Mouse (Mus musculus) forebrain, embryonic 10.5 days (tissue): Measurements from ENCODE around the gene Abi3bp. TPM values are rescaled to one million over a fixed set of nuclear protein-coding genes. Genes with fewer than 3 reads are reported as not detected.

Source experiments
- DNase-seq: peaks from one replicate; pipeline ENCODE4 v3.0.0-alpha.2; 2017; ENCODE audit warnings: low spot score; ENCODE audit errors: extremely low spot score
- H3K27ac ChIP-seq: fragments of 300-500 bp; sonication (generic); 2 replicates; pipeline ENCODE4 v1.5.1; 2016; ENCODE audit warnings: mild to moderate bottlenecking
- H3K27me3 ChIP-seq: fragments of 300-500 bp; sonication (generic); 2 replicates; pipeline ENCODE4 v1.6.1; 2016; ENCODE audit warnings: mild to moderate bottlenecking; ENCODE audit not compliant: poor library complexity, severe bottlenecking
- H3K36me3 ChIP-seq: fragments of 300-500 bp; sonication (generic); replicated peaks from 2 replicates; pipeline ENCODE4 v1.6.1; 2016; ENCODE audit warnings: mild to moderate bottlenecking, moderate library complexity
- H3K4me1 ChIP-seq: fragments of 300-500 bp; sonication (generic); 2 replicates; pipeline ENCODE4 v1.6.1; 2016
- H3K4me3 ChIP-seq: fragments of 300-500 bp; sonication (generic); 2 replicates; pipeline ENCODE4 v1.5.1; 2016; ENCODE audit warnings: mild to moderate bottlenecking, moderate library complexity
- H3K9me3 ChIP-seq: fragments of 300-500 bp; sonication (generic); 2 replicates; pipeline ENCODE4 v1.6.1; 2016; ENCODE audit warnings: mild to moderate bottlenecking, moderate library complexity
- WGBS: fragments of 180-500 bp; shearing (Covaris S2); methylation state at CpG from one replicate; pipeline ENCODE4 v1.1.7; 2016; 5-methylcytosine and 5-hydroxymethylcytosine counted together
- polyA plus RNA-seq: library from polyadenylated mRNA; unstranded; fragments of >200 nt; fragmentation: Nextera tagmentation; extraction: Ambion mirVana; gene quantifications from 2 replicates; pipeline ENCODE4 v1.2.1, GENCODE M21; 2016

Abi3bp gene
- polyA plus RNA-seq, 1 experiment from 2014 or later: 0.19 TPM

DNA sequence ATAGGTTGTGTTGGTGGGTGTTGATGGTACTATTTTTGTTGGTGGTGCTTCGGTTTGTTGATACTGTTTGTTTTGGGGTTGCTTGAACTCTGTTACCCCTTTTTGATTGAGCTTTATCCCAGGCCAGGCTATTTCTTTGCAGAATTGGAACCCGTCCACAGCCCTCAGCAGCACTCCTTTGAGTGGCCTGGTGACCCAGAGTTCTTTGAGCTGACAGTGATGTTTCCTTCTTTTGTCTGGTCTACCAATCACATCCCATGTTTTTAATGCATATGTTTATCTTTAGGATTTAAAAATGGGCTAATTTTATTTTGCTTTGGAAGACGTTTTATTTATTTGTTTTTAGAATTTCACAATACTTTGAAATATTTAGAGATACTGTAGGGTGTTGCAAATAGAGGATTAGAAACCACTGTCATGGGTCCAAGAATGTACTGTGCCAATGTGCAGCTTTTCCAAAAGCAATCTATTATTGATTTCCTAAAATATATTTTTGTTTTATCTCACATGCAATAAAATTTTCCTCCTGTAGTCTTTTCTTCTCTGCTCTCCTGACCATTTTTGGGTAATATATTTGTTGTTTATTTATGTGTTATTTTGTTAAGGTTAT lies 50.5 kb downstream of the Abi3bp start:
- Histone ChIP-seq H3K9me3 (no peaks in the 10 kb centered on the region), H3K27me3 (no peaks in the 10 kb centered on the region), H3K4me1 (no peaks in the 10 kb centered on the region), H3K4me3 (no peak overlapping the region), H3K27ac (no peak overlapping the region), H3K36me3 (no peaks in the 10 kb centered on the region)
- 79% methylated on average over 3 of the region's 3 CpGs for WGBS
- no peak for DNase-seq

DNA sequence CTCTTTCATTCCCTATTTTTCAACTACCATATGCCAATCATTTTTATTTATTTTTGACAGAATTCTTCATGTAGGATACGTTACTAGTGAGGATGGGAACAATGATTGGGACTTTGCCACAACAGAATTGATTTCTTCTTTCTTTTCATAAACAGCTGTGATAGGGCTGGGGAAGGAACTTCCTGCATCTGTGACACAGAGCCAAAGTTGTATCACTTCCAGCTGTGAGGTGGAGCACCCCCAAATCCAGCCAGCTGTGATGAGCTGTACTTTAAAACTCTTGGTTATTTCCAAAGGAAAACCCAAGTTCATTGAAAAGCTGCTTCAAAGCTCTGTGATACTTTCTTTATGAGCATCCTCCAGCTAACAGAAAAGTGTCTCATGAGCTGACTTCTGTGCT lies 101.9 kb downstream of the Abi3bp start:
- no peak for DNase-seq
- Histone ChIP-seq H3K36me3 (no peaks in the 10 kb centered on the region), H3K4me1 (no peaks in the 10 kb centered on the region), H3K27me3 (no peaks in the 10 kb centered on the region), H3K4me3 (no peak overlapping the region), H3K9me3 (no peaks in the 10 kb centered on the region), H3K27ac (no peak overlapping the region)
- WGBS: 92% methylated on average over 1 of the region's 1 CpGs

DNA sequence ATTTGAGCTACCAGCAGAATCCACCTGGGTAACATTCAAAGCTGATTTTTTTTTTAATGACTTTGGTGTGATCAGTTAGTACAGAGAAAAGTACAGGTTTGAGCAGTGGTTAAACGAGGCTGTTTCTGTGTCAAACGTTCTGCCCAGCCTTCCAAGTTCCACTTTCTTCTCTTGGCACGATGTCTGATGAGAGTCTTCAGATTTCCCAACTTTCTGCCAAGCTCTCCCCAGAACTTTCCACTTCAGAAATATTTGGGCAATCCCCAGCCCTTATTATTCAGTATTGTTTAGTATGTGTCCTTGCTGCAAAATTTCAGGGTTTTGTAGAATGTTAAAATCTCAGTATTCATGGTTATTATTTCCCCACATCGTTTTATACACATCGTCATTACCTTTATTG lies 115.9 kb downstream of the Abi3bp start:
- 85% methylated on average over 5 of the region's 5 CpGs for WGBS

DNA sequence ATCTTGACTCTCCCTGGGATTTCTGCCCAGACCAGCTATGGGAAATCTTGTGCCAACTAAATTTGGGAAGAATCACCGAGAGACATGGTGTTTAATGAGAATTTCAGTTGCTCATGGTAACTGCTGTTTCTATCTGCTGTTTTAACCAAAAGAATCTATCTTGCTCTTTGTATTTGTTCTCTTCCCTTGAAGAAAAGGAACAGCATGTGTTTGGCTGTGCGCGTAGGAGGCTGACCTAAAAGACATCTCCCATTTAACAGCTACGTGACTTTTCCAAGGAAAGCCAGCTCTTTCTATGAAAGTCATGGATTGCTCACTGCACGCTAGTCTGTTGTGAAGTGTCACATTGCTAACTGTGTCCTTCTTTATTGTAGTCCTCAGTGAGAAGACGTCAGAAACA lies 117.2 kb downstream of the Abi3bp start:
- WGBS: 87% methylated on average over 6 of the region's 6 CpGs
- no peaks in the 10 kb centered on the region for H3K9me3 ChIP-seq
- DNase-seq: no peak

More for the DNA sequence above, 115.9 kb downstream of the Abi3bp start:
- no peaks in the 10 kb centered on the region for H3K4me1 ChIP-seq
- no peaks in the 10 kb centered on the region for H3K27me3 ChIP-seq
- H3K4me3 ChIP-seq: no peak overlapping the region
- H3K27ac ChIP-seq: no peak overlapping the region
- no peaks in the 10 kb centered on the region for H3K9me3 ChIP-seq
- no peak for DNase-seq
- H3K36me3 ChIP-seq: no peaks in the 10 kb centered on the region

DNA sequence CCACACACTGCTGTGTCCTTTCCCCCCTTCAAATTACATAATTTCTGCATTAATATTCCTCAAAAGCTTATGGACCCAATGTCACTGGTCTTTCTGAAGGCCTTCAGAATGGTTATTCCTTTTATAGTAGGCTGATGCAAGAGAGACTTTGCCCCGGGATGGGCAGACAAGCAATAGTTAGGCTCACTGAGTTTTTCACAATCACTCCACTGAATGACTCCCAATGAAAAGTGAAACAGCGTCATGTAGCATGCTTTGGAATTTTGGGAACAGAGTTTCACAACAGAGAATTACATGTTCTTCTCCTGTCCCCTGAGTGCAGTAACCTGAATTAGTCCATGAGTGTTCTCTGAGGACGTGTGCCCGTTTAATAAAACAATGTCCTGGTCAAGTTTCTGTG lies 120.7 kb downstream of the Abi3bp start:
- WGBS: 96% methylated on average over 4 of the region's 4 CpGs
- H3K9me3 ChIP-seq: no peaks in the 10 kb centered on the region
- H3K27me3 ChIP-seq: no peaks in the 10 kb centered on the region
- DNase-seq: no peak
- no peaks in the 10 kb centered on the region for H3K4me1 ChIP-seq
- no peak overlapping the region for H3K4me3 ChIP-seq
- no peak overlapping the region for H3K27ac ChIP-seq
- H3K36me3 ChIP-seq: no peaks in the 10 kb centered on the region

More for the DNA sequence above, 117.2 kb downstream of the Abi3bp start:
- Histone ChIP-seq H3K4me3 (no peak overlapping the region), H3K27me3 (no peaks in the 10 kb centered on the region), H3K4me1 (no peaks in the 10 kb centered on the region), H3K27ac (no peak overlapping the region), H3K36me3 (no peaks in the 10 kb centered on the region)

DNA sequence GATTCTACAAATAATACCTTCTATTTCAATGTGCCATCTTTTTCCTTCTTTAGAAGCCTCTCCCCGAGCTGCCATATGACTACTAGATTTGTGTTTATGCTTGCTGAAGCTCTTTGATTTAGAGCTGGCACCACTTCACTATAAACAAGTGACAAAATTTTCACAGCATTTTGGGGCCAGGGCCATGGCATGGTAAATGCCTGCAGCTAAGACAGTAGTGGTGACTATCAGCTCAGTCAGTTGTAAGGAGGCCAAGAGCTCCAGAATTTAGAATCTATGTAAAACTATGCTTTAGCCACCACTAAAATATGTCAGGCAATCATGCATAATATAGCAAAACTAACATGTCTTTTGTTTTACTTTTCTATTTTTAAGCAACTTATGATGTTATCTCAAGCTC lies 124.7 kb downstream of the Abi3bp start:
- DNase-seq: no peak
- 86% methylated on average over 1 of the region's 1 CpGs for WGBS
- Histone ChIP-seq H3K36me3 (no peaks in the 10 kb centered on the region), H3K9me3 (no peaks in the 10 kb centered on the region), H3K4me3 (no peak overlapping the region), H3K4me1 (no peaks in the 10 kb centered on the region), H3K27me3 (no peaks in the 10 kb centered on the region), H3K27ac (no peak overlapping the region)

DNA sequence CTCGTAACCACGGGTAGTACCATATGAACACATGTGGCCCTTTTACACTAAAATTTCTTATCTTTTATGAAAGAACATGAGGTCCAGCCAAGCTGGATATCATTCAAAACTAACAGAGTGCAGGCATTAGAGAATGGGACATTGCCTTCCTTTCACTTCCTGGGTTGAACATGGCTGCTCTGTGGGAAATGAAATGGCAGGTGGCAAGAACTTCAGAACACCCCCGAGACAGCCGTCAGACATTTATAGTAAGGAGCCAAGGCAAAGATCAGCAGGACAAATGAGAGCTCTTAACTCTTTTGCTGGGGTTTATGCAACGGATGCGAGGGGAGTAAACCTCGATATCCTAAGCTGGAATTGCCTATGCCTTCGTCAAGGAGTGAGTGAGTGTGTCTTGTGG lies 132.9 kb downstream of the Abi3bp start:
- Histone ChIP-seq H3K36me3 (no peaks in the 10 kb centered on the region), H3K9me3 (no peaks in the 10 kb centered on the region), H3K27me3 (peaks cover 5% of the 10 kb centered on the region; the same call in 1 of the 2 replicates), H3K4me3 (no peak overlapping the region), H3K4me1 (peaks cover 27% of the 10 kb centered on the region), H3K27ac (peak overlapping the region; percentile 36; the same call in 1 of the 2 replicates)
- WGBS: 79% methylated on average over 8 of the region's 8 CpGs
- DNase-seq: no peak

DNA sequence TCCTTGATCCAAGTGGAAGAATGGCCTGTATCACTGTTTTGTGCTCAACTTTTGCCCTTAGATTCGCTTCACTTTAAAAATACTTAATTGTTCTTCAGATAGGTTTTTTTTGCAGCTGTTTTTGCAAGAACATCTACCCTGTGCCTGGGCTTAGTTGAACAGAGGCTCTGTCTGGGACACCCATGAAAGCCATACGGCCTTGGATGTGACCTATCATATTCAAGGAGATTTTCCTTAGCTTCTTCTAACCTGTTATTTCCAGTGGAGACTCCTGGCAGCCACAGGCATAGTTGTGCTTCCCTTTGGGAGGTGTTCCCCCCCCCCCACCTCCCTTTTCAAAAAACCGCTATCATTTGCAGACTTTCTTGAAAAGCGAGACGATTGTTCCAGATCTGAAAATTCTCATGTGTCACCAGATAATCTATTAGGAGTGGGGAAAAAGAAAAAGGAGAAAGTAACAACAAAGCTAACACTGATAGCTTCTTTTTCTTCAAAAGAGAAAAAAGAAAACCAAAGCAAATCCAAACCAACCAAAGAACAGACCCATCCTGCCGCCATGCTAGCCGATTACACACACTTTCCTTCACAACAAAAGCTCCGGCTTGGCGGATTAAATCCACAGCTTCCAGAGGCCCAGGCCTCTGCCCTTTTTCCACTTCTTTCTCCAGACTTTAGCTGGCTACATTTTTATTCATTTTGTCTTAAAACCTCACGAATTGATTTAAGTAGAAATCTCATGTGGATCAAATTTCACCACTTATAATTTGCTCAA lies 133.6 kb downstream of the Abi3bp start:
- Histone ChIP-seq H3K9me3 (no peaks in the 10 kb centered on the region), H3K4me3 (no peak overlapping the region), H3K4me1 (peaks cover 27% of the 10 kb centered on the region), H3K27me3 (peaks cover 5% of the 10 kb centered on the region; the same call in 1 of the 2 replicates), H3K27ac (peak overlapping the region; percentile 36; the same call in 1 of the 2 replicates), H3K36me3 (no peaks in the 10 kb centered on the region)
- WGBS: 45% methylated on average over 10 of the region's 10 CpGs
- DNase-seq: no peak

DNA sequence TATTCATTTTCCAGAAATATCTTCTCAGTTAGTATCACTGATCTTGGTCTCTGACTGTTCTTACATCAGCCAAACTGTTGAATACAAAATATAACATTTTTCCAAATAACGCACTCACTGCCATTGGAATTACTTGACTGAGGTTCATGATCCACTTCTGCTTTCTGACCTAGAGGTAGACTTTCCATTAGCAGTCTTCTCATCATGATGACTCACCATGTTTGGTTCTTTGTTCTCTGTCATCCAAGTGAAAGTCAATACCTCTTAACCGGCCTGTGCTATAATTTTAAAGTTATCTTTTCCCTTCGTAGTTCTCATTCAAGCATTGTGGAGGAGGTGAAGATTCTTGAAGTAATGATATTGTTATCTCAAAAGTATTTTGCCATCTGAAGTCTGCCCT lies 160.9 kb downstream of the Abi3bp start:
- no peaks in the 10 kb centered on the region for H3K4me1 ChIP-seq
- H3K36me3 ChIP-seq: no peaks in the 10 kb centered on the region
- no peak for DNase-seq
- H3K27ac ChIP-seq: no peak overlapping the region
- no peaks in the 10 kb centered on the region for H3K9me3 ChIP-seq
- H3K4me3 ChIP-seq: no peak overlapping the region
- WGBS: 94% methylated on average over 3 of the region's 3 CpGs
- H3K27me3 ChIP-seq: no peaks in the 10 kb centered on the region

DNA sequence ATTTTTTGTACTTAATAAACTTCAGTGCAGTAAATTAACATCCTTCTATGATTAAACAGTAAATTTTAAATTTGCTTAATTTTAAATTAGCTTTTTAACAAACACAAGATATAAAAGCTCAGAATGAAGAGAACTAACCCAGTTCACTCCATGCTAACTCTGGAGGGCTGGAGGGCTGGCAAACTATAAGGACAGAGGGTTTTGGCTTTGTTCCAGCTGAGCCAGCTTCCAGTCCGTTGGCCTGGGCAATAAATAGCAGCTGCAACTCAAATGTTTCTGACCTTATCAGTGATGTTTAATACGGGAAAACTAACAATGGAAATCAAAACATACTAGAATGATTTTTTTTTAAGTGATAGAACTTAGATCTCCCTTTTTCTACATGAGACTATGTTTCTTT lies 167.6 kb downstream of the Abi3bp start:
- no peaks in the 10 kb centered on the region for H3K36me3 ChIP-seq
- H3K27me3 ChIP-seq: no peaks in the 10 kb centered on the region
- H3K4me3 ChIP-seq: no peak overlapping the region
- WGBS: 67% methylated on average over 2 of the region's 2 CpGs
- no peaks in the 10 kb centered on the region for H3K9me3 ChIP-seq
- DNase-seq: no peak
- H3K27ac ChIP-seq: no peak overlapping the region
- H3K4me1 ChIP-seq: no peaks in the 10 kb centered on the region

DNA sequence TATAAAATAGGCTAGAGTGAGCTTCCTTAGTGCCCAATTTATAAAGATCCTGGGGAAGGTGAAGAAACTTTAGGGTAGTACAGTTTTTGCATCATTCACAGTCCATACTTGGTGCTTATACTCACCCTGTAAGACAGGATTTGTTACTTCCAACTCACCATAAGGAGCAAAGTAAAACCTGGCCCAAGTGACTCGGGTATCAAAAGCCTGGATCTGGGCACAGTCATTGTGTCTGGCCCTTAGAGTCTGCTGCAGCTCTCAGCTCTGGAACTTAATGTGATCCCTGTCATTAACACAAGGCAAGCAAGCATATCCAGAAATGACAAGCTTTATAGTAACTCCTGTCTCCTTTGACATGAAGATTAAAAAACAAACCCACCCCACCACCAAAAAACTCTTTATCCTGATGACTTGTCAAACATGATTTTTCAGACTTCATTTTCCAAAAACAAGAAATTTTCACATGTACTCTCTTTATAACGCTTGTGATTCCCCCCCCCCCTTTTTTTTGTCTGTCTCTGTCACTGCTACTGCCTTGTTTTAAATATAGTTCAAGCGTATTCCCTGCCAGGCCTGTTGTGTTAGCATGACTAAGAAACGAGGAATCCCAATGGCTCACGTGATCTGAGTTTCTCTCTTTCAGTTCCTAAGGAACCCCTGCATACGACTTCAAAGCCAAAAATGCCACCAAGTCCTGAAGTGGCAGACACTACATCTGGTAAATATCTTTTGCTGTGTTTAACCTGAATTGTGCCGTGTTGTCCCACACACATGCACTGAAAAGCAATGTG lies 168.9 kb downstream of the Abi3bp start:
- H3K4me1 ChIP-seq: no peaks in the 10 kb centered on the region
- WGBS: 78% methylated on average over 7 of the region's 7 CpGs
- DNase-seq: no peak
- no peak overlapping the region for H3K27ac ChIP-seq
- H3K9me3 ChIP-seq: no peaks in the 10 kb centered on the region
- no peaks in the 10 kb centered on the region for H3K36me3 ChIP-seq
- no peaks in the 10 kb centered on the region for H3K27me3 ChIP-seq
- no peak overlapping the region for H3K4me3 ChIP-seq

DNA sequence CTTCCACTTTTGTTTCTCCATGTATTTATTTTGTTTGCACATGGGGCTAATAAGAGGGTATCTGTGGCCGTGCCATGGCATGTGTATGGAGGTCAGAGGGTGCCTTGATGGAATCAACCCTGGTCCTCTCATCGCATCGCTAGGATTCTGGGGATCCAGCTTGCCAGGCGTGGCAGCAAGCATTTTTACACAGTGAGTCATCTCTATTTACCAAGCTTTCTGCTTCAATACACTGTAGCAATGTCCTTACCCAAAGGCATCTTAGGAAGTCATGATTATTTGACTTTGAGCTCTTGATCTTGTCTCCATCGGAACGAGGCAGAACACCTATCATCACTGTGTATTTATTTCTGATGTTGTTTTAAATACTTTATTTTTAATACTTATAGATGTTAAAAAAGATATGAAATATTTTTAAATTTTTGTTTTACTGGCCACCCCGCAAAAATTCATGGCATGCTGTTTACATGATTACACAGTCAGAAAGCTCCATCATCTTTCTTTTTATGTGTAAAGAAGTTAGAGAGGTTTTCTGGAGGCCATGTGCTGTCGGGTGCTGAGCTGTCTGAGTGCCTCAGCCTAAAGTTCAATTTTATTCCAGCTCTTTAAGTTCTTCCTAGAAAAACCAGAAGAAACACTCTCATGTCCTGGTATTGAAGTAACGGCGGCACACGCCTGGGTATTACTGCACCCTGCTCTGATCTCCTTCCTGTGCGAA lies 177.7 kb downstream of the Abi3bp start:
- Histone ChIP-seq H3K36me3 (no peaks in the 10 kb centered on the region), H3K4me1 (no peaks in the 10 kb centered on the region), H3K27ac (no peak overlapping the region), H3K9me3 (no peaks in the 10 kb centered on the region), H3K27me3 (no peaks in the 10 kb centered on the region), H3K4me3 (no peak overlapping the region)
- 87% methylated on average over 12 of the region's 12 CpGs for WGBS
- DNase-seq: no peak
